Mouse (Mus musculus): ENCODE measurements around the gene Pla2g3. TPM values are rescaled to one million over a fixed set of nuclear protein-coding genes. Genes with fewer than 3 reads are reported as not detected.

The Pla2g3 gene
- under 1 TPM in 2 of 3 experiments, not detected in 1; 0.12 to 0.28 TPM for polyA plus RNA-seq (2017; shearing (Covaris generic))

DNA sequence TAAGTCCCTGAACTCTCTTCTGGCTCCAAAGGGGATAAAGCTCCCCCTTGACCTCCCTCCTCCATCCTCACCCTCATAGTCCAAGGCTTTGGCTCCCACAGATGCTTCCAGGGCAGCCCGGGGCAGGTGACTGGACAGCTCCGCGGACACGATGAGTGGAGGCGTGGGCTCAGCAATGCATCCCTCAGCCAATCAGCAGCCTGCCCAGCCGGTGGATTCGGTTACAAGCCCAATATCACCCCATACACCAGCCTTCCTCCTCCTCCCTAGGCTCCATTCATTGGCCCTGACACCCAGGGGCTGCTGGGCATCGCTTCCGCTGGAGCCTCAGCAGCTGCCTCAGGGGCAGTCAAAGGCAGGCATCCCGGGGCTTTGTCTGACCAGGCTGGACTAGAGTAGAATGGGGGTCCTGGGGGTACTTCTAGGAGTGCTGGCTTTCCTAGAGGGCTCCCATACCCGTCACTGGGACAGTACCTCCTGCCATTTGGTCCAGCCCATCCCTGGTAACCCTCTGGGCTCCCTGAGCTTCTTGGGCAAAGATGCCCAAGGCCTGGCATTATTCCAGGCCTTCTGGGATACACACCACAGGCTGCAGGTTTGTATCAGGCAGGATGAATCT, at the start of gene Pla2g3:
Gene Pla2g3, plus strand, starts transcription at position 333 of the 619 bp plus-strand sequence.
- ATAC-seq, result no peak

- ATAC-seq, result no peak
Observed at GRCm38 (mm10) chr11:3441696-3442443, 46.2 kb upstream of the Pla2g3 start.

DNA sequence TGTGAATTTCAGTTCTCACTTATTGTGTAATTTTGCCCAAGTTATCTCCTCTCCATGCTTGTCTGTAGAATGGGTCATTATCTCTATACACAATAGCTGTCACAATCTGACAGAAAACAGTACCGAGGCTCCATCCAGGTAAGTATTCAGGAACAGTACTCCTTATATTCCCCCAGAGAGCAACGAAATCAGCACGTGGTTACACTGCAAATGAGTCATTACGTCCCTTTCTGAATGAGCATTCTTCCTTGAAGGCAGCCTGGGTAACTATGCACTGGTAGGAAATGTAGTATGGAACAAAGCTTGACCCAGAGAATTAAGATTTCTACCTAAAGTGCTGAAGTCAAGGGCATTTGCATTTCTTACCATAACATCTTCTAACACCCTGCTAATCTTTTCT, 45.4 kb upstream of the Pla2g3 start:
- ATAC-seq, result no peak

- no peak for ATAC-seq
Observed at GRCm38 (mm10) chr11:3443091-3443490, 45.0 kb upstream of the Pla2g3 start.

- no peak for ATAC-seq
Observed at GRCm38 (mm10) chr11:3444875-3445274, 43.2 kb upstream of the Pla2g3 start.

- ATAC-seq, result peak; percentile 19
Observed at GRCm38 (mm10) chr11:3451701-3452163, 36.4 kb upstream of the Pla2g3 start.

DNA sequence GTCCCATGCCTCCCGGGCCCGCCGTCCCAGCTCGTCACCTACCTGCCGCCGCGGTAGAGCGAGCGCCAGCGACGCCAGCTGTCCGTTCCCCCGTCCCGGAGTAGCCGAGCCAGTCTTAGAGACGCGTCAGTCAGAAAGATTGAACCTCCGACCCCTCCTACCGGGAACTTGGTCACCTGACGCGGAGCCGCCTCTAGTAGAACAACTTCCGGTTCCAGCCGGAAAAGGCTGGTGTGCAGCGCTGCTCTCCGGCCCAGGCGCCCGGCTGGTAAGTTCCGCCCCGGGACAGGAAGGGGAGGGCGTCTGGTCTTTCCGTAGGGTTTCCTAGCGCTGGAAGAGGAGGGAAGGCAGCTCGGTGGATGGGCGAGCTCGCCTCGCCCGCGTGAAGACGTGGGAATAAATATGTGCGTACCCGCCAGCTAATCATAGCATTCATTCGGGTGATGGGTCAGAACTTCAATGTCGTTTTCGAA, 35.9 kb upstream of the Pla2g3 start, which contains the start of gene Rnf185:
Gene Rnf185, minus strand, starts transcription at position 197 of the 473 bp plus-strand sequence.
- peak; percentile 98 for ATAC-seq

- no peak for ATAC-seq
Observed at GRCm38 (mm10) chr11:3452769-3453168, 35.3 kb upstream of the Pla2g3 start.

GRCm38 (mm10) chr11:3453467-3453866, 34.6 kb upstream of the Pla2g3 start:
- no peak for ATAC-seq

- ATAC-seq, result no peak
Observed at GRCm38 (mm10) chr11:3454506-3454905, 33.6 kb upstream of the Pla2g3 start.

- ATAC-seq, result no peak
Observed at GRCm38 (mm10) chr11:3456354-3456753, 31.7 kb upstream of the Pla2g3 start.

GRCm38 (mm10) chr11:3458428-3459104, 29.5 kb upstream of the Pla2g3 start:
- no peak for ATAC-seq

- no peak for ATAC-seq
Observed at GRCm38 (mm10) chr11:3459105-3459468, 29.0 kb upstream of the Pla2g3 start.

GRCm38 (mm10) chr11:3462846-3463245, 25.2 kb upstream of the Pla2g3 start:
- ATAC-seq, result no peak

DNA sequence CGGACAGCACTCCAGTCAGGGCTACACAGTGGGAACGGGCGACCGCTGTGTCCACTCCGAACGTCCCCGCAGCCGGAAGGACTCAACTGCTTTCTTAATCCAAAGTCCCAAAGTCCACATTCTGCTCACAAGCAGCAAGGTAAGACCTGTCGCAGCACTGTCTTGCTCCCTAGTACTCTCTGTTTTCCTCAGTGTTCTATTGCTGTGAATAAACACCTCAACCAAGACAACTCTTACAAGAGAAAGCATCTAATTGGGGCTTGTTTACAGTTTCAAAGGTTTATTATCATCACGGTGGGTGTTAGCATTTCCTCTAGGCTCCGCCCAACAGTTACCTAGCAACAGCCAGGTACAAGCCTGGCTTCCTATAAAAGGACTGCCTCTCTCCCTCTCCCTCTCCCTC, 16.6 kb upstream of the Pla2g3 start:
- ATAC-seq, result no peak

GRCm38 (mm10) chr11:3472484-3472883, 15.6 kb upstream of the Pla2g3 start:
- ATAC-seq, result peak; percentile 50

GRCm38 (mm10) chr11:3474480-3475115, 13.5 kb upstream of the Pla2g3 start:
- no peak for ATAC-seq

DNA sequence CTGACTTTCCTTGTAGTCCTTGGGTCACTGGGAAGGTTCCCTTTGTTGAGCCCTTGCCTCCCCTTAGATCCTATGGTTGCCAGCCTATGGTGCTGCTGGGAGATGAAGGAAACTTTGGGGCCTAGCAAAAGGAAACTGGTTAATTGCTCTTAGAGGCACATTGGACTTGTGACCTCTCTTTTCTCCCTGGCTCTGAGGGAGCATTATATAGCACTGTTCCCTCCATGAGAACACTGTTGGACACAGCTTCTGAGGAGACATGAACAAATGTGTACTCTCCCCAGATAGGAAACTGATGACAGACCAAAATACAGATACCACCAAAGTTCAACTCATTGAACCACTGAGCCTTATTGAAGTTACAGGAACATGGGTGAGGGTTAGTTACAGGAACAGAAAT, 12.6 kb upstream of the Pla2g3 start:
- ATAC-seq, result no peak

DNA sequence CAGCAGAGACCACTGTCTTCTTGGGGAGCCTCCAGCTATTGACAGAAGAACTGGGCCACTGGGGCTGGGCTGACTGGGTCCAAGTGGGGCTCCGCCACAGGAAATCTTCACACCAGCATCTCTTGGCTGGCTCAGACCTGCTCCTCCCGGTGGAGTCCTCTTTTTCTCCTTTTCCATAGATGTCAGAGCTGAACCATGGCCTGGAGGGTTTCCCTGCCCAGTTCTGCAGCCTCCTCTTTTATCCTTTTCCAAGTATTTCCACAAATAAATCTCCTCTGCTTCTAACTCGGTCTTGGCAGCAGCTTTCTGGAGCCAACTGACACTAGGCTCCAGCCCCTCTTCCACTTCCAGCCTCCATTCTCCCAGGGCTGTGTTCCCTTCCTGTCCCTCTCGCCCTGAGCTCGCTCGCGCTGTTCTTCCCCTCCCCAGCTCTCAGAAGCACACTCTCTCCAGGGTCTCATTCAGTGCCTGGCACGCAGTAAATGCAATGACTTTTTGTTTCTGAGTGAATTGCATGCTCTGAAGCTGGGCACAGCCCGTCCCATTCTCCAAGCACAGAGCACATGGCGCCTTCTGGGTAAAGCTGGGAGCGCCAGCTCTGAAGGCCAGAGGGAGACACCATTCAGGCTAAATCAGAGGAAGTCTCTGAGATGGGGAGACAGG, 4.0 kb upstream of the Pla2g3 start:
- no peak for ATAC-seq

GRCm38 (mm10) chr11:3486349-3486748, 1.7 kb upstream of the Pla2g3 start:
- ATAC-seq, result no peak

DNA sequence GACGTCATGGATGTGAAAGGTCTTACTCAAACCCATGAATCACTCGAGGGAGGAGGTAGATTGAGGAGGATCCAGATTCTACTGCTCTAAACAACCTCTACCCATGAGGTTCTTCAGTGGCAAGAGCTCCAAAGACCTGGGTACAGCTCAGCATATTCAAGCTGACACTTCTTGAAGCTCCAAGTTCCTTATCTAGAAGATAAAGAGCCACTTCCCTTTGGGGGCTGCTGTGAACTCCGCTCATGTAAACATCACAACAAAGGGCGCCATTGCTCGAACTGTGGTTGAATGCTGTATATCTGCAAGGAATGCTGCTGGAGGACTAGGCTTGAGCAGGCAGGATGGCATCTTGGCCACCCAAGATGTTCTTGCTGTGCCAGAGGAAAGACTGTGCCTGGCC, 952 bp downstream of the Pla2g3 start:
- no peak for ATAC-seq

- ATAC-seq, result no peak
Observed at GRCm38 (mm10) chr11:3492748-3493147, 4.7 kb downstream of the Pla2g3 start.
